Mouse (Mus musculus) midbrain, embryonic 16.5 days (tissue): ENCODE results near the gene AW549877. TPM values are rescaled to one million over a fixed set of nuclear protein-coding genes. Genes with fewer than 3 reads are reported as not detected.
A peak's percentile ranks its signal among the peaks of the same experiment; 100 is the strongest.

ENCODE experiments used
- ATAC-seq: fragments of 200-750 bp; cut with Nextera tagmentation; 2 replicates; pipeline ENCODE4 v1.8.0; 2017; ENCODE audit warnings: moderate TSS enrichment
- H3K27ac ChIP-seq: fragments of 300-500 bp; sonication (generic); 2 replicates; pipeline ENCODE4 v1.5.1; 2014; ENCODE audit warnings: mild to moderate bottlenecking, low read length, mixed read lengths
- H3K27me3 ChIP-seq: fragments of 300-500 bp; sonication (generic); 2 replicates; pipeline ENCODE4 v1.6.1; 2014; ENCODE audit warnings: low read depth, low read length, mixed read lengths; ENCODE audit not compliant: control insufficient read depth, insufficient read depth
- H3K36me3 ChIP-seq: fragments of 300-500 bp; sonication (generic); 2 replicates; pipeline ENCODE4 v1.6.1; 2014; ENCODE audit warnings: mild to moderate bottlenecking, low read length, moderate library complexity, mixed read lengths; ENCODE audit not compliant: control insufficient read depth, insufficient read depth
- H3K4me1 ChIP-seq: fragments of 300-500 bp; sonication (generic); 2 replicates; pipeline ENCODE4 v1.6.1; 2014; ENCODE audit warnings: mild to moderate bottlenecking, low read length, mixed read lengths; ENCODE audit not compliant: control insufficient read depth, insufficient read depth
- H3K4me2 ChIP-seq: fragments of 300-500 bp; sonication (generic); 2 replicates; pipeline ENCODE4 v1.6.1; 2014; ENCODE audit warnings: mild to moderate bottlenecking, low read length, mixed read lengths
- H3K4me3 ChIP-seq: fragments of 300-500 bp; sonication (generic); 2 replicates; pipeline ENCODE4 v1.5.1; 2014; ENCODE audit warnings: low read depth, mild to moderate bottlenecking, low read length, moderate library complexity, mixed read lengths
- H3K9ac ChIP-seq: fragments of 300-500 bp; sonication (generic); 2 replicates; pipeline ENCODE4 v1.6.1; 2014; ENCODE audit warnings: low read depth, low read length, mixed read lengths
- H3K9me3 ChIP-seq: fragments of 300-500 bp; sonication (generic); replicated peaks from 2 replicates; pipeline ENCODE4 v1.6.1; 2014; ENCODE audit warnings: mild to moderate bottlenecking, low read length, mixed read lengths; ENCODE audit not compliant: control insufficient read depth, poor library complexity, severe bottlenecking
- WGBS: fragments of 180-500 bp; shearing (Covaris S2); extraction: QIAGEN DNeasy Blood & Tissue Kit; methylation state at CpG from one replicate; pipeline ENCODE4 v1.1.7; 2014; 5-methylcytosine and 5-hydroxymethylcytosine counted together
- polyA plus RNA-seq: library from polyadenylated mRNA; unstranded; fragments of >200 nt; fragmentation: Nextera tagmentation; extraction: Ambion mirVana; gene quantifications from 2 replicates; pipeline ENCODE4 v1.2.1, GENCODE M21; 2015

Gene AW549877
- polyA plus RNA-seq, 1 experiment from 2014 or later = 45.3 TPM

DNA sequence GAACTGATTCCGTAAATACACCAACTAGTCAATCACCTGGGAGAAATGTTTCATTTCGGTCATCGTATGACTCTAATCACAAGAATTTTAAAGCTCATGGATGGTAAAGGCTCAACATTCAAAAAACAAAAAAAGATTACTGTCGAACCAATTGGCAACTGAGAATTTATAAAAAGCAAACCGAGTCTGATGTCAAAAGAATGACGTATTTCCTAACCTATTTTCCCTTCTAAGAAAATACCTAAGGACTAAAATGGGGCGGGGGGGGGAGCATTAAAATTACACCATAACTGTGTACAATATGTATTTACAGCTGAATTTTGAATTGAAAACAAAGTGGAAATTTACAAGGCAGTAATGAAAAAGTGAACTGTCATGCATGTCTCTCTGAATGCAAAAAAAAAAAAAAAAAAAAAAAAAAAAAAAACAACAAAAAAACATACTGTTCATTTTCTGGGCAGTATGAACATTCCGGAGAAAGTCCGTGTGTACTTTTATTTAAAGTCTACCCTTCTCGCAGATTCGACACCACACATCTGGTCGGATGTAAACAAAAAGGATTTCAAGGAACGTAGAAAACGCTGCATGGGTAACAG lies 594 bp downstream of the AW549877 start:
- H3K4me2 ChIP-seq = peak overlapping the region; percentile 48
- no peaks in the 10 kb centered on the region for H3K9me3 ChIP-seq
- no peaks in the 10 kb centered on the region for H3K27me3 ChIP-seq
- 24% methylated on average over 14 of the region's 14 CpGs for WGBS
- no peak for ATAC-seq
- H3K36me3 ChIP-seq = peaks cover 10% of the 10 kb centered on the region
- peak overlapping the region; percentile 85 for H3K4me3 ChIP-seq
- peak overlapping the region; percentile 92 for H3K9ac ChIP-seq
- H3K27ac ChIP-seq = peak overlapping the region; percentile 93
- H3K4me1 ChIP-seq = peaks cover 17% of the 10 kb centered on the region

DNA sequence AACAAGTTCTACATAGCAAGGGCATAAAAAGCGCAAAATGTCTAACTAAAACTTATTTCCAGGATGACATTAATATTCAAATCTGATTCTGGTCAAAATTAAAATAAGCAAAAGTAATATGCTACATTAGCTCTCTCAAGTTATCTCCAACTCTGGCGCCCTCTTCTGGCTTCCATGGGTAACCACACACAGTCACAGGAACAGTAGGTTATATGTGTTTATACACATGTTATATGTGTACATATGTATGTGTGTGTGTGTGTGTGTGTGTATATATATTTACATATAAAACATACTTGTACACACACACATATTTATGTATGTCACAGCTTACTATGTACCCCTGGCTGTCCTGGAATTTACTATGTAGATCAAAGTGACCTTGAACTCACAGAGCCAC lies 7.6 kb downstream of the AW549877 start:
- 63% methylated on average over 2 of the region's 2 CpGs for WGBS
- Histone ChIP-seq H3K4me1 (no peaks in the 10 kb centered on the region), H3K4me2 (no peak overlapping the region), H3K27ac (no peak overlapping the region), H3K27me3 (no peaks in the 10 kb centered on the region), H3K9ac (no peak overlapping the region), H3K36me3 (peaks cover 23% of the 10 kb centered on the region), H3K9me3 (no peaks in the 10 kb centered on the region), H3K4me3 (no peak overlapping the region)
- no peak for ATAC-seq

DNA sequence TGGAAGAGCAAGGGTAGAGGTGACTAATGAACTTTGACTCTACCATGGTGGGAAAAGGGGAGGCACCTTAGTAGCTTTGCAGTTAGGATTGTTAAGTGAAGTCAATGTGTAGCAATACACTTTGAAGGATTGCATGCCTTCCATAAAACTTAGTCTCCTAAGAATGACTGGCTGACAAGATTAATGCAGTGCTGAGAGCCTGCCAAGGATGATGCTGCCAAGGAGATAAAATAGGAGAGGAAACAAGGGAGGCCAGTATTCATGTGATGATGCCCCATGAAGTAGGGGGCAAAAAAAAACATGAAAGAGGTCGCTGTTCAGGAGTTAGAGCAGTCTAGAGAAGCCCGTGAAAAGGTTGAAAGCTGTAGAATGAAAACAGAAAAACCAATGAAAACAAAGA lies 10.7 kb downstream of the AW549877 start:
- Histone ChIP-seq H3K27me3 (no peaks in the 10 kb centered on the region), H3K27ac (no peak overlapping the region), H3K4me3 (no peak overlapping the region), H3K9me3 (no peaks in the 10 kb centered on the region), H3K9ac (no peak overlapping the region), H3K36me3 (peaks cover 12% of the 10 kb centered on the region), H3K4me2 (no peak overlapping the region), H3K4me1 (no peaks in the 10 kb centered on the region)
- no peak for ATAC-seq
- WGBS = 90% methylated on average over 2 of the region's 2 CpGs

DNA sequence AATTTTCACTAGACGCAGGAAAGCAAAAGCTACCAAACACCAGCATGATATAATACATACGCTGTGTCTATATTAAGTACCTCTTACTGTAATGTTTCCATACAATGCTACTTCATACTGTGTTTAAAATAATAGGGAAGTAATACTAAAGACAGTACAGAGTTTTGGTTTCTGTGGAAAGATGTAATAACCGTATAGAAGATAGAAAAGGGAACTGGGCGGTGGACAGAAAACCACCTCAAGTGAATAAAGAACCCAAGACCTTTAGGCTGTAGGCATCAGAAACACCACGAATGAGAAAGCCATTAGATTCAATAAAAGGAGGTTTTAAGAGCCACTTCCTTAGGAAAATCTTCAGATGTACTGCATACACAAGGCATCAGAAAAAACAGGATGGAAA lies 12.8 kb downstream of the AW549877 start:
- no peak overlapping the region for H3K9ac ChIP-seq
- no peak overlapping the region for H3K27ac ChIP-seq
- no peaks in the 10 kb centered on the region for H3K27me3 ChIP-seq
- H3K36me3 ChIP-seq = peaks cover 12% of the 10 kb centered on the region
- H3K9me3 ChIP-seq = no peaks in the 10 kb centered on the region
- 92% methylated on average over 5 of the region's 5 CpGs for WGBS
- no peak overlapping the region for H3K4me2 ChIP-seq
- no peak for ATAC-seq
- H3K4me1 ChIP-seq = no peaks in the 10 kb centered on the region
- no peak overlapping the region for H3K4me3 ChIP-seq

DNA sequence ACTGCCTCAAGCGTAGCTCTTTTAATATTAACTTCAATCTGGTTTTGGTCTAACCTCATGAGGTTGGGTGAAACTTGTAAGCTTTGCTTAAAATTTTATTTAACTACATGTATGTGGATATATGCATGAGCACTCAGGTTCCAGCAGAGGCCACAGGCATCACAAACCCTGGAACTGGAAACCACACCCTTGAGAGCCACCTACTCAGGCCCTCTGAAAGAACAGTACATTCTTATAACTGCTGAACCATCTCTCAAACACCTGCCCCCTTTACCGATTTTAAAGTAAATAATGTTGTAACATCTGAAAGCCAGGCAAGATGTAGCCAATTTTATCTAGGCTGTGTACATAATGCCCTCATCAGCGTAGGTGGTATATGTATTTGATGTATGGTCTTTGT lies 15.7 kb downstream of the AW549877 start:
- WGBS = 83% methylated on average over 3 of the region's 3 CpGs
- H3K9me3 ChIP-seq = no peaks in the 10 kb centered on the region
- peaks cover 4% of the 10 kb centered on the region; the same call in 1 of the 2 replicates for H3K36me3 ChIP-seq
- no peaks in the 10 kb centered on the region for H3K4me1 ChIP-seq
- peak overlapping the region; percentile 94 for H3K27ac ChIP-seq
- peak overlapping the region; percentile 81 for H3K4me2 ChIP-seq
- peak; percentile 13; the same call in 1 of the 2 replicates for ATAC-seq
- H3K27me3 ChIP-seq = no peaks in the 10 kb centered on the region
- H3K9ac ChIP-seq = no peak overlapping the region; the same call in 1 of the 2 replicates
- H3K4me3 ChIP-seq = peak overlapping the region; percentile 61; the same call in 1 of the 2 replicates

DNA sequence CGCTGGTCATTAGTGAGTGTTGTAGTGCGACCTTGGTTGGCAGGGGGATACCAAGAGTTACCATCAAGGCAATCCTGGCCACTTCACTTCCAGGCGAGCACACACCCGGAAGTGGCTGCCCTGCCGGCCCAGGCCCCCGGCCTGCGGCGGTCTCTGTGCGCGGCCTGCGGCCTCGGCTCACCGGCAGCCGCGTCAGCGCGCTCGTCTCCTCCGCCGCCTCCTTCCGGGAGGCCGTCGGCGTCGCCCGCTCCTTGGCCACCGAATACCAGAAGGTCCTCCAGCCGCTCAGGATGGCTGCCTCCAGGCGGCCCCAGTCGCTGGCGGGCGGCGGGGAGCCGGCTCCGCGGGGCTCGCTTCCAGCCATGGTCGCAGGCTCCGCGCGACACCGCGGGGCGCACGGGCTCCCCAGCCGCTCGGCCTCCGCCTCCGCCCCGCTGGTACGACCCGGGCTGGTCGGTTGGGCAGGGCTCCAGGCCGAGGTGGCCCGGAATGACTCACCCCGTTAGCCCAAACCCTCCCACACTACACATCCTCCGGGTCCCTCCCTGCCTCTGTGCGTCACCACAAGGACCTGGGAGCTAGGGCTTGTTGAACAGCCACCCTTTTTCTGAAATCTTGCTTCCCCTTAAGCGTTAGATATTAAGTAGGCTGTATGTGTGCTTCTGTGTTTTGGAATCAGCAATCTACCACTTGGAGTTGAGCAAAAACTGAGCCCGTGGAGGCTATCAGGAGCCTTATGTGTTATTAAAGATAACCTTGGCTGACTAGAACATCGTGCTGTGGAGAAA lies 16.3 kb downstream of the AW549877 start, which contains the start of gene Fbxo4:
Fbxo4 (minus strand) TSS at position 513 of the 788 bp plus-strand sequence.
- 1% methylated on average over 53 of the region's 61 CpGs for WGBS
- no peaks in the 10 kb centered on the region for H3K9me3 ChIP-seq
- H3K4me3 ChIP-seq = peak within 1 kb of the TSS; percentile 61
- peak within 1 kb of the TSS; percentile 94 for H3K27ac ChIP-seq
- H3K27me3 ChIP-seq = no peaks in the 10 kb centered on the region
- peak; percentile 96 for ATAC-seq
- 0 out of 2 replicates have a peak, but pooled peaks cover 2% of the 10 kb centered on the region for H3K36me3 ChIP-seq
- H3K9ac ChIP-seq = peak within 1 kb of the TSS; percentile 90
- no peaks in the 10 kb centered on the region for H3K4me1 ChIP-seq
- peak within 1 kb of the TSS; percentile 81 for H3K4me2 ChIP-seq

DNA sequence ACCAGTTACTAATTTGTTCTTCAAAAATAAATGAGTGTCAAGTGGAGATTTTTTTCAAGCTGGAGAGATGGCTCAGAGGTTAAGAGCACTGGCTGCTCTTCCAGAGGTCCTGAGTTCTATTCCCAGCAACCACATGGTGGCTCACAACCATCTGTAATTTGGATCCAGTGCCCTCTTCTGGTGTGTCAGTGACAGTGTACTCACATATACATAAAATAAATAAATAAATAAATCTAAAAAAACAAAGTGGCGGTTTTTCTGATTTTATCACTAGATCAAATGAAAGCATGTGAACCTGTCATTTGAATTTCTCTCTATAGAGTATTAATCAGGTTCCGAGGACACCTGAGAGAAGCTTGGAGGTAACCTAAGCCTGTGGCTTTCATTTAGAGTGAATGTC lies 17.3 kb downstream of the AW549877 start:
- ATAC-seq = peak; percentile 23; the same call in 1 of the 2 replicates
- H3K4me3 ChIP-seq = no peak overlapping the region
- H3K4me1 ChIP-seq = no peaks in the 10 kb centered on the region
- no peak overlapping the region for H3K27ac ChIP-seq
- no peaks in the 10 kb centered on the region for H3K27me3 ChIP-seq
- no peaks in the 10 kb centered on the region for H3K9me3 ChIP-seq
- H3K36me3 ChIP-seq = peaks cover 2% of the 10 kb centered on the region; the same call in 1 of the 2 replicates
- no peak overlapping the region for H3K9ac ChIP-seq
- WGBS = 96% methylated on average over 2 of the region's 2 CpGs
- H3K4me2 ChIP-seq = peak overlapping the region; percentile 81; the same call in 1 of the 2 replicates

DNA sequence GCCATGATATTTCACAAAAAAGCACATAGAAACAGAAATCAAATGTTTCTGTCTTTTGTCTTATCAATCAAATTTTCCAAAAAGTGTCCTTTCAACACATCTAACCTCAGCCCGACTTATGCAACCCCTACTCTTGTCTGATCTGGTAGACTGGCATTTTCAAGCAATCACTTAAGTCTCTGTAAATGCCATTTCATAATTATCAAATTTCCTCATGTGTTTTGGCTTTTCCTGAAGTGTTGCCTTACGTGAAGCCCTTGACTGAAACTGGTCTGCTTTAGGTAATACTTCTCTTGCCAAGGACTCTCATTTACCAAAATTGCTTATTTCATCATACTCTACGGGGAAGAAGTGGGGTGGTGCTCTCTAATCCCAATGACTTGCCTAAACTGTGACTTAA lies 22.2 kb downstream of the AW549877 start:
- no peak for ATAC-seq
- H3K4me1 ChIP-seq = no peaks in the 10 kb centered on the region
- H3K27ac ChIP-seq = no peak overlapping the region
- H3K9ac ChIP-seq = no peak overlapping the region
- 89% methylated on average over 3 of the region's 3 CpGs for WGBS
- H3K9me3 ChIP-seq = no peaks in the 10 kb centered on the region
- peaks cover 7% of the 10 kb centered on the region for H3K36me3 ChIP-seq
- no peaks in the 10 kb centered on the region for H3K27me3 ChIP-seq
- no peak overlapping the region for H3K4me2 ChIP-seq
- H3K4me3 ChIP-seq = no peak overlapping the region

DNA sequence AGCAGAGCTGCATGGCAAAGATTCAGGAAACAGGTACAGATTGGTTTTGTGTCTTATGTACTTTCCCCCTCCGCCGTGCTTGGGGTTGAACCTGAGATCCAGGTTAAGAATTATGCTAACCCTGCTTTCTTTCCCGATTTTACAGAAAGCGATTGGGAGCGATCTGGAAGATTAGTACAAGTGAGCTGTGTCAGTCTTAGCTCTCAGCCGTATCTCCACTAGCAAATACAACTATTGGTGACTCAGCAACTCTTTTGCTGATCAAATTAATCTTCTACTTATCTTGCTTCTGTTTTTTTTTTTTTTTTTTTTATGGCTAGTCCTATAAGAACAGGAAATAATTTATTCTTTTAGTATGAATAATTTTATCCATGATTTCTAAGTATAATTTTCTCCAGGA lies 25.4 kb downstream of the AW549877 start:
- Histone ChIP-seq H3K9ac (no peak overlapping the region), H3K27ac (no peak overlapping the region), H3K4me3 (no peak overlapping the region), H3K36me3 (peaks cover 10% of the 10 kb centered on the region), H3K9me3 (no peaks in the 10 kb centered on the region), H3K4me2 (no peak overlapping the region), H3K4me1 (no peaks in the 10 kb centered on the region), H3K27me3 (no peaks in the 10 kb centered on the region)
- whole genome bisulfite sequencing = 98% methylated on average over 6 of the region's 6 CpGs
- no peak for ATAC-seq
